Mouse (Mus musculus): ENCODE results near the gene Timmdc1. TPM values are rescaled to one million over a fixed set of nuclear protein-coding genes. Genes with fewer than 3 reads are reported as not detected.

Timmdc1 gene
- total RNA-seq, 4 experiments from 2014 or later, result 41.2 to 46.5 (median 44.5) TPM

DNA sequence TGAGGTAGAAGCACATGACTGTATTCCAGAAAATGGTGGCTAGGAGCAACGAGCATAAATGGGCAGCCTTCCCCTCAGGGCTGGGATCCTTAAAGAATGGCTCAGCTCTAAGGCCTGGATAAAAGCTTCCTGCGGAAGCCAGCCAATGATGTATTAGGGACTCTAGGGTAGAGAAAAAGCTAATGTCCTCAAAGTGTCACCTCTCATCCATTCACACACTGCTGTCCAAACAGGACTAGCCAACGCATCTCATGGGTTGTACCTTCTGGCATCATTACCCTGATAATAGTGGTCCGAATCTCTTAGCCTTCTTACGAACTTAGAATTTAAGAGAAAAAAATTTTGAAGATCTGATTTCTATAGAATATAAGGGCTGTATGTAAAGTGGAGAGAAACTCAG lies 59.2 kb downstream of the Timmdc1 start:
- DNase-seq, result no peak

DNA sequence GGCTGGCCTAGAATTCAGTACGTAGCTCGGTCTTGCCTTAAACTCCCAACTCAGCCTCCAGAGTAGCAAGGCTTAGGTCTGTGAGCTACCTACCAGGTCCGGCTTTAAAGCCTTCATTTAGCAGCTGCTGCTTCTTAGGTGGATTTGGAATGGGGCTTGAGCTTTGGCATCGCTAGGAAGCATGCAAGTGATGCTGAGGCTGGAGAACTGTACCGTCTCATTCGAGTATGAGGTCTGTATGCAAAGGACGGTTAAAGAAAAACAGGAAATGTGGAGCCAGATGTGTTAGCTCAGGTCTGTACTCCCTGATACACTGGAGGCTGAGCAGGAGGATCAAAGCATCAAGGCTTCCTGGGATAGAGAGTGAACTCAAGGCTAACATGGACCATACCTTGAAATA lies 60.3 kb downstream of the Timmdc1 start:
- DNase-seq, result no peak

DNA sequence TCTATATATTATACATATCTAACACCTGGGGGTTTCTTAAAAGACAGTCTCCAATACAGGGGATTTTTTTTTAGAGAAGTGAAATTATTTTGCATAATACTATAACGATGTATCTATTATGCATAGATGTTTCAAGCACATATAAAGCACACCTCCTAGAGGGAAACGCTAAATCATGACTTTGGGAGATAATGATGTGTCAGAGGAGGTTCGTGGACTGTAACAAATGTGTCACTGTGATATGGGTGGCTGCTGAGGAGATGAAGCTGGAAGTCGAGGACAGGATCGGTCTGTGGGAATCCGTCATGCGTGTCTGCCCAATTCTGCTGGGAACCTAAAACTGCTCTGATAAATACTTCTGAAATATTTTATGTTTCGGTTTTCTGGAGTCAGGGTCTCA lies 60.7 kb downstream of the Timmdc1 start:
- DNase-seq, result no peak

DNA sequence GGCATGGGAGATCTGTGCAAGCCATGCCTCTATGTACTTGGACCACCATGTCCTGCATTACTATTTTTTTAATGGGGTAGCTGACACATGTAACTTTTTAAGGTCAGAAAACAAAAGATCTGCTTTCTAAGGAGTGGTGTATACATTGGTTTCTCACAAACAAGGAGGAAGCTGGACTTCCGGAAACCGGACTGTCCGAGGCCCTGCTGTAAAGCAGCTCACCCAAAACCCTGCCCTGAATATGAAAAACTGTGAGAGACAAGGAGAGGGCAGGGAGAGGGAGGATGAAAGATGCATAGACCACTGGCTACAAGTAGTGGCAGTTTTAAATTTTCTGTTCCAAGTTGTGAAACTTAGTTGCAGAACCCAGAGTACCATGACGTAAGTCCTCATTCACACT lies 62.5 kb downstream of the Timmdc1 start:
- DNase-seq, result no peak

- DNase-seq, result no peak
These were observed 63.7 kb downstream of the Timmdc1 start for GRCm38 (mm10) chr16:38458600-38459280.

DNA sequence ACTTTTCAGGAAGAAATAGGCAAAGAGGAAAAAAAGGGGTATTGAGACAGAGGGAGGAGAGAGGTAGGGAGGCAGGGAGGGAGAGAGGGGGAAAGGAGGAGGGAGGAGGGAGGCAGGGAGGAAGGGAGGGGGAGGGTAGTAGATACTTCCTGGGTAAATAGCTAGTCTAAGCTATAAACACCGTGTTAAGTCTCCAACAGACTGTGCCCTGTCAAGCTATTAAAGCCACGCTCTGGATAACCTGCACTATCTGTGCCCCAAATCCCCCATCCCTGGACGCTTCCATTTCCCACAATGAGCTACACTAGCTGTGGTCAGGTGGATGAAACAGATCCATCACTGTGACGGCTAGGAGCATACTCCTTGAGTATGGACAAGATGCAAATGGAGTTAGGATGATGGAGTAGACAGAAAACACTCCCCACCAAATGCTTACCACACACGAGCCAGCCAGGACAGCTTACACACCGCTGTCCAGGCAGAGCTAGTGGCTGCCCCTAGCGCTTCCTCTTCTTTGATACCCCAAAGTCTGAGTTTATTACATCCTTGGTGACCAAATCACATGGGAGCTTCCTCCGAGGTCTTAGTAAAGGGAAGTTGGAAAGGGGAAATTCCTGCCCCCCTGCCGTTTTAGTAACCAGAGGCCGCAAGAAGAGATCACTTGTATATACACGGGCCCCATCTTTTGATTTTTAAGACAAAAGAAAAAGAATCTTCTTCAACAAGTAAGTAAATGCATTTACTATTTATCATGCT lies 65.5 kb downstream of the Timmdc1 start:
- no peak for DNase-seq

GRCm38 (mm10) chr16:38455511-38456418 lies 66.7 kb downstream of the Timmdc1 start, which contains the start of gene Cd80:
Cd80 (plus strand) TSS chr16:38455561.
- DNase-seq, result no peak

GRCm38 (mm10) chr16:38454533-38455254 lies 67.8 kb downstream of the Timmdc1 start:
- DNase-seq, result no peak

GRCm38 (mm10) chr16:38453952-38454351 lies 68.5 kb downstream of the Timmdc1 start:
- no peak for DNase-seq

DNA sequence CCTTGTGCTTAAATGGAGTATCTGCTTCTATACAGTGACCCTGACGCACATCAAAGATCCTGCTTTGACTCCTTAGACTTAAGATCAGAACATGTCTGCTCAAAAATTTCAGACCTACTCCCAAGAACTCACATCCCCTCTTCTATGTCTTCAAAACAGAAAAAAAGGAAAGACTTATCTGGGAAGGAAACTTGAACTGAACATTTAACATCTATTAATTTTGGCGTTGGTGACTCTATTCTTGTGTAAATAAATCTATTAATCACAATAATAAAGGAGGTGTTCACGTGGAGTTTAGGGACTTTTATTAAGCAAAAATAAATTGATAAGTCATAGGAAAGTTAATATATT lies 69.3 kb downstream of the Timmdc1 start:
- DNase-seq, result no peak

DNA sequence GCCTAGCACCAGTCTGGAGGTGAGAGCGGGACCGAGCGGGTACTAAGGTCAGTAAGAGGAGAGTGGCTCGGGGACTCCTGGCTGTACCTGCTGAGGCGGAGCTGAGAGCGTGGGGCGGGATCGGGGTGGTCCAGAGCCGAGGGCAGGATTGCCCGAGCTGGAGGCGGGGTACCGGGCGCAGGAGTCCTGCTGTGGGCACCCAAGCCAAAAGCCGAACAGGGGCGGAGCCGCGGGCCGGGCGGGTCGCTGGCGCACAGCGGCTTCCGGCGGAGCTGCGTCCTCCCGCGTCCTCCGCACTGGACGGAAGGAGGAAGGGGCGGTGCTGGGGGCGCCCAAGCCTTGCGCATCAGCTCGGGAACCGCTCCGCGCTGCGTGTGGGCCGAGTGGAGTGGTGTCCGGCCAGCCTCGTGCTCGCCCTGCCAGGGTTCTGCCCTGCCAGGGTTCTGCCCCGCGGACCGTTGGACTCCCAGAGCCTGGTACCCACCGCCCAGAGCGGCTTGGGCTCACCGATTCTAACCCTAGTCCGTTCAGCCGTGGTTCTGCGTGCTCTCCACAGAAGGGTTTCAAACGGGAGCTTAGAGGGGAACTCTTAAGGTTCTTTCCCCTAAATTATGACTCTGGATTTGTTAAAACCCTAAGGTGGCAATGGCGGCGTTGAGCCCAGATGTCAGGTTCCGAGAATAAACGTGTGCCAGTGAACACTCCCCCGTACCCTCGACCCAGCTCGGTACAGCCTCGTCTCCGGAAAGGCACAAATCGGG lies 69.8 kb downstream of the Timmdc1 start, which contains the start of gene Adprh:
TSS of gene Adprh (minus strand) at position 262 of the 761 bp plus-strand sequence.
- peak; percentile 94 for DNase-seq

DNA sequence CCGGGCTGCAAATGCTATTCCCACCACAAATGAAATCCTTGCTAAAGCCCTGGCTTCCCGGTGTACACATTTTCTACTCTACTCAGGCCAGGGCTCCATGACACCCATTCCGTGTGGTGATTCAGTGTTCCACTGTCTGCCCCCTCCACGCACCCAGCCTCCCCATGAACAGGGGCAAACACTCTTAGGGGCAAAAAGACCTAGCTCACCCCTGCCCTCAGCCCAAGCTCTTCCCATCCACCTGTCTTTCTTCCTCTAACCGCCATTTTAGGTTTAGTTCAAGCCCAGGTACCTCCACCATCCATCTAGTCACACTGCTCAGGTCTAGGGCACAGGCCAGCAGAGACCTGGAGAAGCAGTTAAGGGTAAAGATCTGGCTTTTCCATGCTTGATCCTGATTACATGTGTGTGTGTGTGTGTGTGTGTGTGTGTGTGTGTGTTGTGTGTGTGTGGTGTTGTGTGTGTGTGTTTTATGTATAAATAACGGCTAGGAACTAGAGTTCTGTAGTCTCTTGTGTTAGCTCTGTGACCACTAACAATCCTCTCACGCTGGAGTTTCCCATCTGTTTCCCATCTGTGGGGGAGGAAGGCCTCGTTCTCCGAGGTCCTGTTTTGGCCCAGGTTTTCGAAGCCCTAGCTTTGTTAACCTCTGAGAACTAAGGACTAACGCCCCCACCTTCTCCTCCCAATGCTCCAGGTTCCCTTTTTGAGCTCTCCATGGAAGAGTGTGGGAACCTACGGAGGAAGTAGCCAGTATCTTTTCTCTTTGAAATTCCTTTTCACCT lies 70.8 kb downstream of the Timmdc1 start:
- DNase-seq, result no peak

DNA sequence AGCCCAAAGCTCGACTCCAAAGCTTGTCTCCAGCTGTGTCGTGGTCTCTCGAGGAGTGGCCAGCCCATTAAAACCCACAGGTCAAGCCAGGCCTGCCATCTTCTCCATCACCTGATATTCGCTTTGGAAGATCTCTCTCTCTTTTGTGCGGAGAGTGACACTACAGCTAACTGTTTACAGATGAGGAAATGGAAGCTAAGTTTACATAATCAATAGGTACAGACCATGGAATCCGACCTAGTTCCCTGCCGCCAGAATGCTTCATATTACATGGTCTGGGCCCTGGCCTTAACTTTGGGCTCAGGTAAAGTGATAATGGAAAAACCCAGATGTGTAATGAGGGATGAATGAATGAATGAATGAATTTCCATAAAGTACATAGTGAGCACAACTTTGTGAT lies 71.8 kb downstream of the Timmdc1 start:
- no peak for DNase-seq

GRCm38 (mm10) chr16:38448458-38448857 lies 74.0 kb downstream of the Timmdc1 start:
- no peak for DNase-seq

Other genes starting within 250 kb of the Timmdc1 start
- gene Nr1i2, start 227.8 kb downstream of the Timmdc1 start, total RNA-seq (2022), result under 1 TPM in 1 of 4 experiments, not detected in 3; 0.11 TPM
- gene Maats1, start 180.5 kb downstream of the Timmdc1 start, total RNA-seq (2022), result 1 to 10 TPM in 1 of 4 experiments, under 1 TPM in 3; 0.38 to 1.0 (median 0.46) TPM
- 100 to 1,000 TPM; 171 to 378 (median 215) TPM for gene Cox17, start 175.7 kb downstream of the Timmdc1 start, total RNA-seq (2022)
- gene Gm21987, start 175.6 kb downstream of the Timmdc1 start, total RNA-seq (2022), result under 1 TPM in 1 of 4 experiments, not detected in 3; 0.97 TPM
- 1 to 10 TPM in 2 of 4 experiments, under 1 TPM in 2; 0.66 to 2.5 (median 0.94) TPM for gene Popdc2, start 160.5 kb downstream of the Timmdc1 start, total RNA-seq (2022)
- gene Pla1a, start 89.5 kb downstream of the Timmdc1 start, total RNA-seq (2022), result 10 to 100 TPM; 12.0 to 56.7 (median 30.9) TPM
- 10 to 100 TPM; 49.8 to 51.5 (median 50.1) TPM for gene Adprh, start 70.0 kb downstream of the Timmdc1 start, total RNA-seq (2022)
- under 1 TPM; 0.41 to 0.83 (median 0.65) TPM for gene Cd80, start 67.1 kb downstream of the Timmdc1 start, total RNA-seq (2022)
- gene Poglut1, start 27.6 kb upstream of the Timmdc1 start, total RNA-seq (2022), result 10 to 100 TPM; 34.4 to 46.4 (median 42.1) TPM
- gene Tmem39a, start 36.0 kb upstream of the Timmdc1 start, total RNA-seq (2022), result 100 to 1,000 TPM in 2 of 4 experiments, 10 to 100 TPM in 2; 79.2 to 118 (median 92.6) TPM
- 10 to 100 TPM; 16.6 to 30.8 (median 26.7) TPM for gene Arhgap31, start 190.6 kb upstream of the Timmdc1 start, total RNA-seq (2022)
- gene B4galt4, start 219.6 kb upstream of the Timmdc1 start, total RNA-seq (2022), result 10 to 100 TPM in 3 of 4 experiments, 1 to 10 TPM in 1; 8.8 to 15.1 (median 12.5) TPM

Measured in adrenal gland, adult 8-10 months (tissue).